In the genomic region with DNA sequence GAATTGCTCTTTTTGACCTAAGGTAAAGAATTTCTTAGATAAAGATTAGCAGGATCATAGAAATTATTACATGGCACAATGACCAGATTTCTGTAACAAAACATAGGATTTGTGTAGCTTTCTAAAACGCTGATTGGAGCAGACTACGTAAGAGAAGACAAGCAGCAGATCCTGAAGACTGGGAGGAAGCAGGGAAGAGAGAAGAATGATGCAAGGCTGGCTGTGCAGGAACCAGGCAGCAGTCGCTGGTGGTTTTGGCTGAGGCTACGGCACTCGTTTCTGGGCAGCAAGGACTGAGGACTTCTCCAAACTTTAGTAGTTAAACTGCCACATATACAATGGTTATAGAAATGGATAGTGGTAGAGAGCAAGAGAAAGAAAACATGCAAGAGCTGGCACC, we compare ENCODE assay signal across 18 mouse cellular contexts. TPM values are rescaled to one million over a fixed set of nuclear protein-coding genes. Genes with fewer than 3 reads are reported as not detected.
DNase-seq lines count a peak whose midpoint lies in the region; ATAC-seq and TF ChIP-seq lines count a peak whose summit lies in the region.
"Had no signal": no experiment of that assay in that cellular context is flagged by ENCODE, and none has a peak within 500 bp of the region (broad histone marks: within the 10 kb centered on the region; RNA-seq: fewer than 3 reads in every experiment).

No protein-coding gene starts in this region.

- no peak overlapping the region for H3K4me3 ChIP-seq in heart, adult 2 months
- no peak overlapping the region for H3K4me3 ChIP-seq in heart, embryonic 14.5 days (ENCODE audit: control insufficient read depth in 1 of 2, insufficient read depth in 1 of 2, low read depth in 1 of 2, low read length in 2 of 2)
- H3K4me3 ChIP-seq in bone marrow macrophage, adult 2 months (ENCODE audit: insufficient read depth, low read length), result no peak overlapping the region
- H3K4me3 ChIP-seq: embryonic facial prominence, embryonic 12.5 days; forebrain, embryonic 15.5 days had no signal

- H3K27me3 ChIP-seq in heart, adult 2 months (ENCODE audit: control insufficient read depth, insufficient read depth, low read length), result no peaks in the 10 kb centered on the region
- H3K27me3 ChIP-seq in heart, embryonic 14.5 days (ENCODE audit: control insufficient read depth, insufficient read depth, low read length), result no peaks in the 10 kb centered on the region
- H3K27me3 ChIP-seq: embryonic facial prominence, embryonic 12.5 days; forebrain, embryonic 15.5 days had no signal

- peaks cover 11% of the 10 kb centered on the region for H3K36me3 ChIP-seq in heart, adult 2 months (ENCODE audit: control insufficient read depth, insufficient read depth, low read length)
- H3K36me3 ChIP-seq in heart, embryonic 14.5 days (ENCODE audit: control insufficient read depth, insufficient read depth, low read length), result peaks cover 87% of the 10 kb centered on the region
- H3K36me3 ChIP-seq: embryonic facial prominence, embryonic 12.5 days; forebrain, embryonic 15.5 days had no signal

- no peaks in the 10 kb centered on the region for H3K79me2 ChIP-seq in heart, adult 2 months (replicated peaks; ENCODE audit: control insufficient read depth, insufficient read depth, low read length)

- no peak for ATAC-seq in heart, embryonic 14.5 days (ENCODE audit: insufficient number of reproducible peaks, insufficient read depth, low FRiP score, low read depth)
- peak; percentile 61 for ATAC-seq in granulocyte monocyte progenitor cell, adult 5-6 weeks (replicated peaks; ENCODE audit: poor library complexity, severe bottlenecking)
- ATAC-seq: forebrain, embryonic 15.5 days; hindbrain, embryonic 16.5 days; inflammation-experienced regulatory T-cells, adult 6 months; intestine, postnatal 0 days had no signal

- no peak for TF ChIP-seq EP300 in heart, adult 2 months (IDR thresholded peaks at IDR 0.05; ENCODE audit: insufficient read depth, low read depth, low read length)

- intact Hi-C loops in heart, adult 2 months (cut with DNase I), result no loop called here
- intact Hi-C loops in heart, postnatal 36 days (cut with DNase I), result loop anchor here (5.0 kb wide), 1 partner anchor 52 kb away; no protein-coding TSS in a partner anchor

- 77% methylated on average over 5 of the region's 5 CpGs for WGBS in heart, adult 2 months
- WGBS in heart, embryonic 14.5 days, result 88% methylated on average over 5 of the region's 5 CpGs

- no peak for TF ChIP-seq POLR2A in heart, adult 2 months (IDR thresholded peaks at IDR 0.05; ENCODE audit: insufficient read depth, low read depth, low read length)
- TF ChIP-seq POLR2A in bone marrow macrophage, adult 2 months (IDR thresholded peaks at IDR 0.05; ENCODE audit: borderline replicate concordance, low read depth, low read length), result no peak

- H3K4me2 ChIP-seq in heart, embryonic 14.5 days (ENCODE audit: low read length), result no peak overlapping the region
- H3K4me2 ChIP-seq: embryonic facial prominence, embryonic 12.5 days; forebrain, embryonic 15.5 days had no signal

- no peak for TF ChIP-seq CTCF in heart, adult 2 months (IDR thresholded peaks at IDR 0.05)
- no peak for TF ChIP-seq CTCF in bone marrow macrophage, adult 2 months (IDR thresholded peaks at IDR 0.05; ENCODE audit: low read depth, low read length)

- H3K27ac ChIP-seq in heart, adult 2 months, result no peak overlapping the region
- peak overlapping the region; percentile 23 to 91; a peak in 3 of 4 replicates for H3K27ac ChIP-seq in heart, embryonic 14.5 days (replicated peaks in 1 of 2; ENCODE audit: control insufficient read depth in 1 of 2, insufficient read depth in 1 of 2, low read depth in 2 of 2, low read length in 2 of 2)
- H3K27ac ChIP-seq in bone marrow macrophage, adult 2 months (ENCODE audit: insufficient read depth, low read depth, low read length), result peak overlapping the region; percentile 96
- H3K27ac ChIP-seq: embryonic facial prominence, embryonic 12.5 days; forebrain, embryonic 15.5 days had no signal

- DNase-seq in heart, adult 11 months, result peak; percentile 52
- no peak for DNase-seq in heart, adult 2 months
- DNase-seq in heart, postnatal 36 days, result no peak
- no peak for DNase-seq in kidney, postnatal 36 days
- no peak for DNase-seq in adrenal gland, postnatal 36 days
- DNase-seq: adrenal gland, postnatal 10 days; cerebellum, adult 2 months; cerebellum, postnatal 14 days; gastrocnemius, postnatal 14 days; kidney, adult 8-10 months had no signal

- H3K4me1 ChIP-seq in heart, adult 2 months (ENCODE audit: control insufficient read depth, insufficient read depth, low read length), result peaks cover 14% of the 10 kb centered on the region
- H3K4me1 ChIP-seq in heart, embryonic 14.5 days (ENCODE audit: control insufficient read depth in 2 of 2, insufficient read depth in 2 of 2, low read length in 2 of 2), result peaks cover 21 to 49% of the 10 kb centered on the region in 2 experiments
- H3K4me1 ChIP-seq in bone marrow macrophage, adult 2 months (ENCODE audit: control insufficient read depth, insufficient read depth, low read length), result peaks cover 42% of the 10 kb centered on the region
- H3K4me1 ChIP-seq: embryonic facial prominence, embryonic 12.5 days; forebrain, embryonic 15.5 days had no signal

- H3K9me3 ChIP-seq in heart, embryonic 14.5 days (ENCODE audit: control insufficient read depth, low read length), result no peaks in the 10 kb centered on the region
- H3K9me3 ChIP-seq: embryonic facial prominence, embryonic 12.5 days; forebrain, embryonic 15.5 days had no signal

- no peak overlapping the region for H3K9ac ChIP-seq in heart, adult 2 months (ENCODE audit: low read depth, low read length)
- H3K9ac ChIP-seq in heart, embryonic 14.5 days (ENCODE audit: low read length), result peak overlapping the region; percentile 34; the same call in 1 of the 2 replicates
- H3K9ac ChIP-seq: embryonic facial prominence, embryonic 12.5 days; forebrain, embryonic 15.5 days had no signal

RNA-seq across cellular contexts. Expression of a gene that starts 25.6 kb away (rescaled TPM):
- 100 to 1,000 TPM; 145 to 161 TPM for total RNA-seq in heart, adult 2 months (2021)
- 114 and 195 TPM in 2 replicates for polyA plus RNA-seq in heart, adult 2 months (2012; rRNA removed)
- polyA plus RNA-seq in heart, embryonic 14.5 days (2014; fragmentation: Nextera tagmentation; extraction: Ambion mirVana), result 778 and 797 TPM in 2 replicates
- total RNA-seq in heart, postnatal 36 days (2021), result 100 to 1,000 TPM; 151 to 158 TPM
- polyA plus RNA-seq in bone marrow macrophage, adult 2 months (2012; ENCODE audit: insufficient read depth, insufficient read length, missing spikeins), result 171 and 172 TPM in 2 replicates
- 91.3 and 95.1 TPM in 2 replicates for total RNA-seq in granulocyte monocyte progenitor cell, adult 5-6 weeks (2014; fragmentation: Nextera tagmentation)
- 48.5 and 57.6 TPM in 2 replicates for total RNA-seq in granulocyte monocyte progenitor cell, adult 5-6 weeks (2017)
- 100 to 1,000 TPM in 1 of 2 experiments, 10 to 100 TPM in 1; 81.2 to 140 TPM for total RNA-seq in adrenal gland, postnatal 36 days (2021)
